Mouse (Mus musculus) heart, adult 2 months (tissue): ENCODE data around the gene Islr2. TPM values are rescaled to one million over a fixed set of nuclear protein-coding genes. Genes with fewer than 3 reads are reported as not detected.
"Not testable (repeated sequence)": the region's sequence is repeated elsewhere in the genome, so short reads cannot be mapped to it uniquely, and the experiment has no call there.

Source experiments
- DNase-seq, 2 experiments: peaks; one replicate each; pipeline ENCODE4 v3.0.0; 2021
- H3K27ac ChIP-seq: fragments of 200-600 bp; 2 replicates; pipeline ENCODE4 v1.8.1; 2022
- H3K27me3 ChIP-seq: fragments of 200-500 bp; 2 replicates; pipeline ENCODE4 v1.6.1; 2012; ENCODE audit warnings: mild to moderate bottlenecking, low read length, inconsistent platforms, mixed read lengths; ENCODE audit not compliant: control insufficient read depth, insufficient read depth
- H3K36me3 ChIP-seq: fragments of 200-500 bp; 2 replicates; pipeline ENCODE4 v1.6.1; 2012; ENCODE audit warnings: low read length, inconsistent platforms; ENCODE audit not compliant: control insufficient read depth, insufficient read depth
- H3K4me1 ChIP-seq: fragments of 200-500 bp; 2 replicates; pipeline ENCODE4 v1.6.1; 2011; ENCODE audit warnings: low read length; ENCODE audit not compliant: control insufficient read depth, insufficient read depth
- H3K4me3 ChIP-seq: fragments of 200-600 bp; 2 replicates; pipeline ENCODE4 v1.8.1; 2022
- H3K79me2 ChIP-seq: fragments of 200-500 bp; replicated peaks from 2 replicates; pipeline ENCODE4 v1.6.1; 2012; ENCODE audit warnings: mild to moderate bottlenecking, inconsistent platforms, low read length, moderate library complexity, mixed read lengths; ENCODE audit not compliant: control insufficient read depth, insufficient read depth
- H3K9ac ChIP-seq: fragments of 200-500 bp; 2 replicates; pipeline ENCODE4 v1.6.1; 2012; ENCODE audit warnings: low read depth, mild to moderate bottlenecking, control low read depth, inconsistent platforms, low read length, mixed read lengths
- CTCF ChIP-seq: fragments of 200-600 bp; IDR thresholded peaks from 2 replicates; pipeline ENCODE4 v1.8.1; 2022; ENCODE audit warnings: antibody characterized with exemption, mild to moderate bottlenecking, moderate library complexity
- EP300 ChIP-seq: fragments of 200-500 bp; IDR thresholded peaks from 2 replicates; pipeline ENCODE4 v1.6.1; 2011; ENCODE audit warnings: low read depth, low read length, control low read depth; ENCODE audit not compliant: insufficient read depth
- POLR2A ChIP-seq: fragments of 200-500 bp; IDR thresholded peaks from 2 replicates; pipeline ENCODE4 v1.6.1; 2011; ENCODE audit warnings: mild to moderate bottlenecking, low read depth, low read length, control low read depth; ENCODE audit not compliant: insufficient read depth
- WGBS: fragments of 180-500 bp; shearing (Covaris S2); methylation state at CpG from one replicate; pipeline ENCODE4 v1.1.7; 2018; 5-methylcytosine and 5-hydroxymethylcytosine counted together
- intact Hi-C: fragments of 180-260 bp; cut with DNase I; formaldehyde crosslinking; loops from one replicate; pipeline ENCODE4 v1.15.1; 2025
- long read RNA-seq: library from polyadenylated mRNA; stranded (forward); transcript quantifications from one replicate; pipeline ENCODE4 v2.0.0, GENCODE M21; 2021
- polyA plus RNA-seq: library from polyadenylated mRNA; depleted of rRNA; stranded (reverse); fragments of >200 nt; gene quantifications from 2 replicates; pipeline ENCODE4 v1.2.3, GENCODE M21; 2012; rRNA removed
- total RNA-seq, 2 experiments: library from RNA; stranded (reverse); gene quantifications; 2 replicates each; pipeline ENCODE4 v1.2.3; 2021

The Islr2 gene
- under 1 TPM; 0.57 to 0.96 TPM for total RNA-seq
- 0.61 and 1.8 TPM in 2 replicates for polyA plus RNA-seq
- long read RNA-seq, result 0 reads

DNA sequence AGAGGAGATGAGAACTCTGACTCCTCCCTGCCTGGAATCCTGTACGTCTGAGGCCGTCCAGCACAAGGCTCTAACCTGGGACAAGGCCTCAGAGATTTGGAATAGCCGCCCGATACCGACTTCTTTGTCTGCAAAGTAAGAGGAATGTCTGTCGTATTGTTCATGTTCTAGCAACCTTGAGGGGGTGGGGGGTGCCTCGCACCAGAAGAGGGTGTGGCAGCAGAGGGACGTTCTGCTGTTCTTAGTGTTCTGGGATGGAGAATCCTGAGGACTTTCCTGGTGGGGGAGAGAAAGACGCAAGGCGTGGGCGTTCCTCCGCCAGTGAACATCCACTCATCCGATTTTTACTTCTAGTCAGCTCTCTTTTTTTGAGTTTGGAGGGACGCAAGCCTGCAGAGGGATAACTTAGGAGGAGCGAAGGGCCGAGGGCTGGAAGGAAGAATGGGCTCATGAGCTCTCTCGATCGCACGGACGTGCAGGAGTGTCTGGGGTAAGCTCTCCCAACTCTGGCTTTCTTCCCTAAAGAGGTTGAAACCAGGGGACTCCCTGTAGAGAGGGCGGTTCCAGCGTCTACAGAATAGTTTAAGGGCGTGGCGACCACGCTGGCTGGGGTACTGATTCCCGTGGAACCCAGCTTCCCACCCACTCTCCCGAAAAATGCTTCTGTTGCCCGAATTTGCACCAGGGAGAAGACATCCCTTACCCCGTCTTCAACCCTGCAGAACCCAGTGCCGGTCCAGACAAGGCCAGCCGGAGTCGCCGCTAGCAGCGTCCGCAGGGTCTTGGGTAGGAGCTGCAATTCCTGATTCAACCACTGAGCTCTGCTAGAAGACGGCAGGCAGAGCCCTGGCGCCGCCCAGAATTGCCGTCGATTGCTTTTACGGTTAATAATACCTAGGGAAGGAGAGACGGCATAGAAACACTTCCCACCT, at the start of gene Islr2, which contains the start of gene Islr:
TSS of gene Islr2 (minus strand) at position 804 of the 932 bp plus-strand sequence.
TSS of gene Islr (minus strand) at position 791 of the 932 bp plus-strand sequence.
- Histone ChIP-seq H3K79me2 (no peaks in the 10 kb centered on the region), H3K4me3 (peak within 1 kb of the TSS; percentile 44), H3K27me3 (peaks cover 20% of the 10 kb centered on the region), H3K36me3 (no peaks in the 10 kb centered on the region), H3K27ac (no peak within 1 kb of the TSS; the same call in 1 of the 2 replicates), H3K4me1 (no peaks in the 10 kb centered on the region), H3K9ac (peak within 1 kb of the TSS; percentile 34; the same call in 1 of the 2 replicates)
- TF ChIP-seq CTCF, result peak; percentile 60
- TF ChIP-seq EP300, result no peak
- 5% methylated on average over 42 of the region's 42 CpGs for WGBS
- intact Hi-C loops, result loop anchor here (1.0 kb wide), 1 partner anchor 165 kb away; no protein-coding TSS in a partner anchor
- peak; percentile 74 to 79 for DNase-seq

DNA sequence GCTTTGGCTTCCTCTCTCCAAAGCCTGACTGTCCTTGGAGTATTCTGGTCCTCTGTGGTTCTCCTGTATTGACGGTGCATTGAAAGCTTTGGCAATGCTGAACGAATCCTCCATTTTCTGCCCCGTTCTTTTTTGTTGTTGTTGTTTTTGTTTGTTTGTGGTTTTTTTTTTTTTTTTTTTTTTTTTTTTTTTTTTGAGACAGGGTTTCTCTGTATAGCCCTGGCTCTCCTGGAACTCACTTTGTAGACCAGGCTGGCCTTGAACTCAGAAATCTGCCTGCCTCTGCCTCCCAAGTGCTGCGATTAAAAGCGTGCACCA, 49.6 kb upstream of the Islr2 start:
- WGBS, result 45% methylated on average over 5 of the region's 5 CpGs
- H3K27me3 ChIP-seq, H3K4me1 ChIP-seq, DNase-seq, H3K79me2 ChIP-seq, H3K36me3 ChIP-seq: not testable (repeated sequence)
- intact Hi-C loops, result loop anchor here (2.0 kb wide), 1 partner anchor 15 kb away; no protein-coding TSS in a partner anchor
- peak overlapping the region; percentile 78; the same call in 1 of the 2 replicates for H3K9ac ChIP-seq
- peak overlapping the region; percentile 87 for H3K27ac ChIP-seq
- peak overlapping the region; percentile 89 for H3K4me3 ChIP-seq

DNA sequence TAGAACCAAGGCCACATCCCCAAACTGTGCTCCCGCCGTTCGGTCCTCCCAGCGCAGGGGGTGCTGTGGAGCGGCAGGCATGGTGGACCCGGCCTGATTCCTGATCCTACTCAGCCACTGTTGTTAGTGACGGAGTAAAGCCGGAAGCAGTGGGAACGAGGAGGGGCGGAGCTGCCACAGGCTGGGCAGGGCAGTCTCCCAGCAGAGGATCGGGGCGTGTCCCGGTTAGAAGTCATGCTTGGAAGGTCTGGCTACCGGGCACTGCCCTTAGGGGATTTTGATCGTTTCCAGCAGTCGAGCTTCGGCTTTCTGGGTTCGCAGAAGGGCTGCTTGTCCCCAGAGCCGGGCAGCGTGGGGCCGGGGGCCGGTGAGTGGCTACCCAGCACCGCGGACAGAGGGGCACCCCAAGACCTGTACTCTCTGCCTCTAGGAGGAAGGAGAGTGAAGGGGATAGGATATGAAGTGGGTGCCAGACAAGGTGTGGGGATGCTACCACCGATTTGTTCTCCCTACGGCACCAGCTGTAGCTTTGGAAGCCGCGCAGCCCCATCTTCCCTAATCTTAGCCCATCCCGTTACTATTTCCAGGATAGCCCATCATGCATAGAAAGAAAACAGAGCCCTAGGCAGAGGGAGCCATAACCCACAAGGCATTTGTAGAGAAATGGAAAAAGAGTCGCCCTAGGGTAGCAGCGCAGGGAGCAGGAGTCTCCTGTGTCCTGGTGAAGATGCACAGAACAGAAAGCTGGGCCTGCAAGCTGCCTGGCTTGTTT, 49.1 kb upstream of the Islr2 start, which contains the start of gene Stoml1:
TSS of gene Stoml1 (plus strand) at position 132 of the 772 bp plus-strand sequence.
- Histone ChIP-seq H3K9ac (peak within 1 kb of the TSS; percentile 78), H3K36me3 (no peaks in the 10 kb centered on the region)
- intact Hi-C loops, result loop anchor here (2.0 kb wide), 1 partner anchor 16 kb away; no protein-coding TSS in a partner anchor

DNA sequence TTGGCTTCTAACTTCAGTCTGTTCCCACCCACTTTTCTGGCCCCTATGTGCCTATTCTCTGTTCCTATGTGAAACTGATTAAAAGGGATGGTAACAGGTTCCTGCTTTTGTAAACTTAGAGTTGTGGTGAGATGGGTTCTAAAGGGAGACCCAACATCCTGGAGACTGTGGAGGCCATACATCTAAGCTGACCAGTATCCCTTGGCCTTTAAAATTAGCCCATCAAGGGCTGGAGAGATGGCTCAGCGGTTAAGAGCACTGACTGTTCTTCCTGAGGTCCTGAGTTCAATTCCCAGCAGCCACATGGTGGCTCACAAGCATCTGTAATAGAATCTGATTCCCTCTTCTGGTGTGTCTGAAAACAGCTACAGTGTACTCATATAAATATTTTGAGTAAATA, 46.6 kb upstream of the Islr2 start:
- intact Hi-C loops, DNase-seq, H3K27ac ChIP-seq, H3K79me2 ChIP-seq, H3K4me3 ChIP-seq, H3K9ac ChIP-seq, H3K36me3 ChIP-seq, H3K27me3 ChIP-seq: not testable (repeated sequence)
- peaks cover 14% of the 10 kb centered on the region for H3K4me1 ChIP-seq
- WGBS, result 84% methylated on average over 1 of the region's 1 CpGs

More for the DNA sequence above, 49.1 kb upstream of the Islr2 start, which contains the start of gene Stoml1:
- WGBS, result under 1% methylated on average over 31 of the region's 31 CpGs
- Histone ChIP-seq H3K4me3 (peak within 1 kb of the TSS; percentile 89), H3K27ac (peak within 1 kb of the TSS; percentile 87), H3K79me2 (no peaks in the 10 kb centered on the region), H3K4me1 (peaks cover 6% of the 10 kb centered on the region), H3K27me3 (no peaks in the 10 kb centered on the region)
- DNase-seq, result peak; percentile 96 to 97
- TF ChIP-seq CTCF (no peak; the same call in 1 of the 2 replicates), POLR2A (peak; percentile 87), EP300 (peak; percentile 96)

DNA sequence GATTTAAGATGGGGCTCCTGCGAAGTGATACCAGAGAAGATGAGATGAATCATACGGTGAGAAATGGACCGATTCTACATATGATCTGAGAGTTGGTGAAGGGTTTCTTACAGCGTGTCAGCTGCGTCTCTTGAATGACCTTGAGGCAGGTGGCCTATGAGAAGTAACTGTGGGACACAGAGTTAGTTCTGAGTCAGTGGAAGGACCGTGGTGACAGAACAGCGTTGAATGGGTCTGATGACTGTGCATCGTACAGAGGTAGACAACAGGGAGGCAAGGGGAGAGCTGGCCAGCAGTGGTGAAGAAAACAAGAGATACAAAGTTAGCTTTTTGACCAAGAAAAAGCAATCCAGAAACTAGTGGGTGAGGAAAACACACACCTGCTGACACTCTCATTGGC, 46.2 kb upstream of the Islr2 start:
- Histone ChIP-seq H3K79me2 (no peaks in the 10 kb centered on the region; the same call in 1 of the 2 replicates), H3K4me3 (no peak overlapping the region), H3K27me3 (no peaks in the 10 kb centered on the region), H3K9ac (no peak overlapping the region), H3K36me3 (peaks cover 9% of the 10 kb centered on the region), H3K27ac (peak overlapping the region; percentile 86; the same call in 1 of the 2 replicates), H3K4me1 (peaks cover 14% of the 10 kb centered on the region)
- intact Hi-C loops, result no loop called here
- no peak for DNase-seq
- no peak for TF ChIP-seq CTCF
- 64% methylated on average over 8 of the region's 8 CpGs for WGBS
